Comparison of ENCODE assay signal across 12 mouse cellular contexts in the genomic region with DNA sequence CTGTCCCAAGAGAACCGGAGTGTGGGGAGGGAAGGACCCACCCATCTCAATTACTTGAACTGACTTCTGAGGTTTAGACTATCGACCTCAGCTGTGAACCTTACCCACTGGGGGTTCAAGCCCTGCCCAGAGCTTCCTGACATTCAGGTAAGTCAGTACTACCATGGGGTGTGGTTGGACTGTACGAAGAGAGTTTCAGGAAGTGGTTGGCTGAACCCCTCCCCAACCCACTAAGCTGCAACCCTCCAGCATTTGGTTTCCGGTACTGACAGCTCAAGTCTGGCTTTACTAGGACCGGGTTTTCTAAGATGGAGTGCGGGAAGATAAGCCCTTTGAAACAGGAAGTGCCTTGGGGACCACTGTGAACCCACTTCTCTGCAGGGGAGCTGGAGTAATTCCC. TPM values are rescaled to one million over a fixed set of nuclear protein-coding genes. Genes with fewer than 3 reads are reported as not detected.
A peak's percentile ranks its signal among the peaks of the same experiment; 100 is the strongest.
DNase-seq lines count a peak whose midpoint lies in the region; ATAC-seq and TF ChIP-seq lines count a peak whose summit lies in the region.
"Had no signal": no experiment of that assay in that cellular context is flagged by ENCODE, and none has a peak within 500 bp of the region (broad histone marks: within the 10 kb centered on the region; RNA-seq: fewer than 3 reads in every experiment).

No protein-coding gene starts in this region.

- H3K27me3 ChIP-seq in stomach, embryonic 16.5 days (ENCODE audit: control insufficient read depth, insufficient read depth, low read length): peaks cover 14% of the 10 kb centered on the region
- 0 out of 2 replicates have a peak, but pooled peaks cover 2% of the 10 kb centered on the region for H3K27me3 ChIP-seq in stomach, postnatal 0 days (ENCODE audit: control insufficient read depth, insufficient read depth, low read length)

- no peaks in the 10 kb centered on the region for H3K9me3 ChIP-seq in stomach, embryonic 16.5 days (replicated peaks; ENCODE audit: control insufficient read depth, low read length)
- no peaks in the 10 kb centered on the region for H3K9me3 ChIP-seq in stomach, postnatal 0 days (ENCODE audit: control insufficient read depth, low read length)
- H3K9me3 ChIP-seq: heart, embryonic 10.5 days; neural tube, embryonic 15.5 days had no signal

- peak; percentile 23; the same call in 1 of the 2 replicates for ATAC-seq in stomach, embryonic 16.5 days (ENCODE audit: insufficient read depth, low FRiP score)
- no peak for ATAC-seq in stomach, postnatal 0 days (ENCODE audit: low FRiP score, low TSS enrichment)
- peak; percentile 99 for ATAC-seq in inflammation-experienced regulatory T-cells, adult 6 months

- DNase-seq in stomach, postnatal 0 days (ENCODE audit: low spot score): no peak
- DNase-seq in natural killer cell, adult 2 months (ENCODE audit: low spot score in 2 of 2): peak; percentile 78 to 82
- DNase-seq in adrenal gland, adult 18-20 months (ENCODE audit: low spot score in 2 of 2): no peak
- DNase-seq in gastrocnemius, adult 8-10 months (ENCODE audit: low spot score in 2 of 2): no peak
- DNase-seq in ovary, postnatal 36 days (ENCODE audit: low spot score): no peak
- no peak for DNase-seq in layer of hippocampus, postnatal 36 days
- DNase-seq: lung, postnatal 10 days had no signal

- H3K27ac ChIP-seq in stomach, embryonic 16.5 days (ENCODE audit: low read length): peak overlapping the region; percentile 23; the same call in 1 of the 2 replicates
- no peak overlapping the region for H3K27ac ChIP-seq in stomach, postnatal 0 days (replicated peaks)
- H3K27ac ChIP-seq: heart, embryonic 10.5 days; neural tube, embryonic 15.5 days had no signal

- no peak for TF ChIP-seq CTCF in stomach, postnatal 0 days (IDR thresholded peaks at IDR 0.05; ENCODE audit: low read depth)

- H3K36me3 ChIP-seq in stomach, embryonic 16.5 days (ENCODE audit: control insufficient read depth, insufficient read depth, low read length): no peaks in the 10 kb centered on the region
- no peaks in the 10 kb centered on the region for H3K36me3 ChIP-seq in stomach, postnatal 0 days (ENCODE audit: control insufficient read depth, insufficient read depth, low read length)
- H3K36me3 ChIP-seq: heart, embryonic 10.5 days; neural tube, embryonic 15.5 days had no signal

- no peak for TF ChIP-seq EP300 in stomach, postnatal 0 days (optimal IDR thresholded peaks at IDR 0.05)

- WGBS in stomach, embryonic 16.5 days: 58% methylated on average over 6 of the region's 6 CpGs
- 53% methylated on average over 6 of the region's 6 CpGs for WGBS in stomach, postnatal 0 days

- no peak overlapping the region for H3K4me2 ChIP-seq in stomach, embryonic 16.5 days (ENCODE audit: low read depth, low read length)
- H3K4me2 ChIP-seq in stomach, postnatal 0 days (replicated peaks; ENCODE audit: low read depth): no peak overlapping the region
- H3K4me2 ChIP-seq: neural tube, embryonic 15.5 days had no signal

- H3K4me1 ChIP-seq in stomach, embryonic 16.5 days (ENCODE audit: control insufficient read depth, insufficient read depth, low read length): peaks cover 3% of the 10 kb centered on the region
- no peaks in the 10 kb centered on the region for H3K4me1 ChIP-seq in stomach, postnatal 0 days (replicated peaks; ENCODE audit: control insufficient read depth, insufficient read depth)

- no peak overlapping the region for H3K4me3 ChIP-seq in stomach, embryonic 16.5 days (replicated peaks; ENCODE audit: low read length)
- H3K4me3 ChIP-seq in stomach, postnatal 0 days (ENCODE audit: low read depth, low read length): no peak overlapping the region
- H3K4me3 ChIP-seq: erythroblast, embryonic 14.5 days; heart, embryonic 10.5 days; neural tube, embryonic 15.5 days had no signal

- H3K9ac ChIP-seq in stomach, embryonic 16.5 days (ENCODE audit: low read length): no peak overlapping the region
- no peak overlapping the region for H3K9ac ChIP-seq in stomach, postnatal 0 days (ENCODE audit: low read length)
- H3K9ac ChIP-seq: neural tube, embryonic 15.5 days had no signal

RNA-seq across cellular contexts. Expression of gene Ggt1, which starts 4.0 kb away (rescaled TPM):
- polyA plus RNA-seq in stomach, embryonic 16.5 days (2015; fragmentation: Nextera tagmentation; extraction: Ambion mirVana): 35.1 and 35.4 TPM in 2 replicates
- polyA plus RNA-seq in stomach, postnatal 0 days (2015; fragmentation: Nextera tagmentation; extraction: Ambion mirVana): 1.9 and 2.1 TPM in 2 replicates
- polyA plus RNA-seq in inflammation-experienced regulatory T-cells, adult 6 months (2017; shearing (Covaris generic)): 10 to 100 TPM in 1 of 3 experiments, 1 to 10 TPM in 1, under 1 TPM in 1; 0.26 to 15.4 (median 2.2) TPM
- total RNA-seq in adrenal gland, adult 18-20 months (2021): 1 to 10 TPM in 1 of 2 experiments, not detected in 1; 1.2 TPM
- not detected for total RNA-seq in gastrocnemius, adult 8-10 months (2022)
- total RNA-seq in layer of hippocampus, postnatal 36 days (2021): 1 to 10 TPM; 2.7 to 3.6 TPM
- polyA plus RNA-seq: erythroblast, embryonic 14.5 days had no signal

RNA-seq across cellular contexts. Expression of gene Lrrc75b, which starts 5.3 kb away (rescaled TPM):
- polyA plus RNA-seq in stomach, embryonic 16.5 days (2015; fragmentation: Nextera tagmentation; extraction: Ambion mirVana): 1.2 and 2.0 TPM in 2 replicates
- 0.73 and 0.93 TPM in 2 replicates for polyA plus RNA-seq in stomach, postnatal 0 days (2015; fragmentation: Nextera tagmentation; extraction: Ambion mirVana)
- polyA plus RNA-seq in inflammation-experienced regulatory T-cells, adult 6 months (2017; shearing (Covaris generic)): 1 to 10 TPM in 1 of 3 experiments, under 1 TPM in 2; 0.16 to 1.7 (median 0.47) TPM
- total RNA-seq in adrenal gland, adult 18-20 months (2021): under 1 TPM; 0.32 to 0.40 TPM
- total RNA-seq in gastrocnemius, adult 8-10 months (2022): under 1 TPM in 1 of 4 experiments, not detected in 3; 0.07 TPM
- total RNA-seq in layer of hippocampus, postnatal 36 days (2021): 1 to 10 TPM; 9.0 to 9.7 TPM
- polyA plus RNA-seq: erythroblast, embryonic 14.5 days had no signal

RNA-seq across cellular contexts. Expression of gene Ggt5, which starts 23.7 kb away (rescaled TPM):
- 4.3 and 6.5 TPM in 2 replicates for polyA plus RNA-seq in stomach, embryonic 16.5 days (2015; fragmentation: Nextera tagmentation; extraction: Ambion mirVana)
- 2.6 and 2.8 TPM in 2 replicates for polyA plus RNA-seq in stomach, postnatal 0 days (2015; fragmentation: Nextera tagmentation; extraction: Ambion mirVana)
- under 1 TPM; 0.29 to 0.45 (median 0.42) TPM for polyA plus RNA-seq in inflammation-experienced regulatory T-cells, adult 6 months (2017; shearing (Covaris generic))
- total RNA-seq in adrenal gland, adult 18-20 months (2021): 1 to 10 TPM; 3.7 to 5.2 TPM
- total RNA-seq in gastrocnemius, adult 8-10 months (2022): 1 to 10 TPM; 1.2 to 2.5 (median 2.0) TPM
- 1 to 10 TPM; 2.2 to 3.2 TPM for total RNA-seq in layer of hippocampus, postnatal 36 days (2021)
- polyA plus RNA-seq: erythroblast, embryonic 14.5 days had no signal

RNA-seq across cellular contexts. Expression of gene Gucd1, which starts 47.7 kb away (rescaled TPM):
- polyA plus RNA-seq in stomach, embryonic 16.5 days (2015; fragmentation: Nextera tagmentation; extraction: Ambion mirVana): 24.7 and 26.7 TPM in 2 replicates
- polyA plus RNA-seq in stomach, postnatal 0 days (2015; fragmentation: Nextera tagmentation; extraction: Ambion mirVana): 14.6 and 14.9 TPM in 2 replicates
- 10 to 100 TPM; 14.3 to 18.4 (median 17.1) TPM for polyA plus RNA-seq in inflammation-experienced regulatory T-cells, adult 6 months (2017; shearing (Covaris generic))
- 10 to 100 TPM; 28.7 to 39.0 TPM for total RNA-seq in adrenal gland, adult 18-20 months (2021)
- total RNA-seq in gastrocnemius, adult 8-10 months (2022): 10 to 100 TPM; 46.7 to 68.3 (median 56.0) TPM
- 10 to 100 TPM; 14.8 to 16.1 TPM for total RNA-seq in layer of hippocampus, postnatal 36 days (2021)

RNA-seq across cellular contexts. Expression of gene Snrpd3, which starts 48.1 kb away (rescaled TPM):
- polyA plus RNA-seq in stomach, embryonic 16.5 days (2015; fragmentation: Nextera tagmentation; extraction: Ambion mirVana): 115 and 134 TPM in 2 replicates
- polyA plus RNA-seq in stomach, postnatal 0 days (2015; fragmentation: Nextera tagmentation; extraction: Ambion mirVana): 70.2 and 70.3 TPM in 2 replicates
- polyA plus RNA-seq in inflammation-experienced regulatory T-cells, adult 6 months (2017; shearing (Covaris generic)): 100 to 1,000 TPM; 134 to 236 (median 208) TPM
- 10 to 100 TPM; 86.1 to 87.1 TPM for total RNA-seq in adrenal gland, adult 18-20 months (2021)
- total RNA-seq in gastrocnemius, adult 8-10 months (2022): 10 to 100 TPM; 67.9 to 78.5 (median 70.7) TPM
- total RNA-seq in layer of hippocampus, postnatal 36 days (2021): 10 to 100 TPM; 73.5 to 83.4 TPM

Comparison
In these comparisons a context has a peak if more than half of its experiments do, and no peak if none do; other contexts are left out.
1. DNase-seq: peak in natural killer cell, adult 2 months (2 of 2); none in stomach, postnatal 0 days (single experiment), adrenal gland, adult 18-20 months (0 of 2), gastrocnemius, adult 8-10 months (0 of 2), ovary, postnatal 36 days (single experiment) and layer of hippocampus, postnatal 36 days (0 of 2).
2. RNA of gene Lrrc75b, which starts 5.3 kb away (total RNA-seq): 9.0 to 9.7 TPM in layer of hippocampus, postnatal 36 days; 0.32 to 0.40 TPM in adrenal gland, adult 18-20 months and 0.07 TPM in gastrocnemius, adult 8-10 months; every median in the first group is over 4 times any median in the second.